Mouse (Mus musculus): ENCODE measurements around the gene Oscp1. TPM values are rescaled to one million over a fixed set of nuclear protein-coding genes. Genes with fewer than 3 reads are reported as not detected.
"Not testable (repeated sequence)": the region's sequence is repeated elsewhere in the genome, so short reads cannot be mapped to it uniquely, and the experiment has no call there.

Gene Oscp1
- polyA plus RNA-seq, 1 experiment from 2014 or later = 26.8 TPM

DNA sequence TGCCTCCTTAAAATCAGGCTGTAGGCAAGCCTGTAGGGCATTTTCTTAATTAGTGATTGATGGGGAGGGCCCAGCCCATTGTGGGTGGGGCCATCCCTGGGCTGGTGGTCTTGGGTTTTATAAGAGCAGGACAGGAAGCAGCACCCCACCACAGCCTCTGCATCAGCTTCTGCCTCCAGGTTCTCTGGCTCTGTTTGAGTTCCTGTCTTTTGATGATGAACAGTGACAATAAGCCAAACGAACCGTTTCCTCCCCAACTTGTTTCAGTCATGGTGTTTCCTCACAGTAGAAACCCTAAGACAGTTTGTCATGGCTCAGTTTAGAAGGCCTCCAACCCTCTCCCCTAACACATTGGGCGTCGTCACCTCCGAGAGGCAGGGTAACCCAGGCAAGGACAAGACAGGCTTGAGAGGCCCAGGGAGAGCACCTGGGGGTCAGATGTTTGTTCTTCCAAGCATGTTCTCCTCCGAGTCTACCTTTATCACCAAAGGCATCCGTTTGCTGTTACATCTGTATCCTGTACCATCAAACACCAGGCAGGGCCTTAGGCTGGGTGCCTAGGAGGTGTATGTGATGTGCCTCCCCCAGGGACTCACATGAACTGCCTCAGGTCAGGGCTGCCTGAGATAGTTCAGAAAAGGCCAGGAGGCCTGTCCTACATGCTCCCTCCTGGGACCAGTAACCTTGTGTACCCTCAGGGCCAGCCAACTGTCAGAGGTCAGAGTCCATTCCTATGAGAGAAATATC lies 31.9 kb downstream of the Oscp1 start:
- Histone ChIP-seq H3K36me3 (replicated peaks) (peaks cover 13% of the 10 kb centered on the region), H3K27ac (no peak overlapping the region), H3K4me2 (no peak overlapping the region), H3K9ac (no peak overlapping the region), H3K4me3 (replicated peaks) (no peak overlapping the region), H3K27me3 (no peaks in the 10 kb centered on the region), H3K4me1 (no peaks in the 10 kb centered on the region), H3K9me3 (no peaks in the 10 kb centered on the region)
- ATAC-seq (ENCODE audit: low FRiP score) = no peak
- 83% methylated on average over 7 of the region's 7 CpGs for WGBS

GRCm38 (mm10) chr4:126090848-126091124 lies 32.4 kb downstream of the Oscp1 start:
- 88% methylated on average over 4 of the region's 4 CpGs for WGBS
- Histone ChIP-seq H3K4me1 (no peaks in the 10 kb centered on the region), H3K9ac (no peak overlapping the region), H3K4me2 (no peak overlapping the region), H3K27me3 (no peaks in the 10 kb centered on the region), H3K36me3 (replicated peaks) (peaks cover 13% of the 10 kb centered on the region), H3K4me3 (replicated peaks) (no peak overlapping the region), H3K27ac (no peak overlapping the region), H3K9me3 (no peaks in the 10 kb centered on the region)
- no peak for ATAC-seq (ENCODE audit: low FRiP score)

DNA sequence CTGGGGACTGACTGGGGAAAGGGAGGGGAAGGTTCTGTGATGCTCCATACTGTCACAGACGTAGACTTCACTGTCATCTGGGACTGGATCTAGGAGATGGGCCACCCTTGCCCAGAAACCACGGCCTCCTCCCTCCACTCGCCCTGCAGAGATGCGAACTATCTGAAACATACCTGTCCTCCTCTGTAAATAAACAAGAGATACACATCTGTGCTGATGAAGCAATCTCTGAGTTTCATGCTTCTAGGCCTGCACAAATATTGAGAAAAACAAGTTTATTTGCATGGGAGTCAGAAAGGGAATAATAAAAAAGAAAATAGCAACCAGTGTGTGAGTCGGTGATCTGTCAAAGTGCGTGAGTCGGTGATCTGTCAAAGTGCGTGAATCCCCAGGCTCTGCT lies 33.5 kb downstream of the Oscp1 start:
- H3K27me3 ChIP-seq = no peaks in the 10 kb centered on the region
- peaks cover 13% of the 10 kb centered on the region for H3K36me3 ChIP-seq (replicated peaks)
- no peak overlapping the region for H3K4me2 ChIP-seq
- WGBS = 85% methylated on average over 8 of the region's 8 CpGs
- H3K27ac ChIP-seq = no peak overlapping the region
- H3K9me3 ChIP-seq = no peaks in the 10 kb centered on the region
- peaks cover 1% of the 10 kb centered on the region for H3K4me1 ChIP-seq
- no peak overlapping the region for H3K4me3 ChIP-seq (replicated peaks)
- H3K9ac ChIP-seq = no peak overlapping the region
- no peak for ATAC-seq (ENCODE audit: low FRiP score)

DNA sequence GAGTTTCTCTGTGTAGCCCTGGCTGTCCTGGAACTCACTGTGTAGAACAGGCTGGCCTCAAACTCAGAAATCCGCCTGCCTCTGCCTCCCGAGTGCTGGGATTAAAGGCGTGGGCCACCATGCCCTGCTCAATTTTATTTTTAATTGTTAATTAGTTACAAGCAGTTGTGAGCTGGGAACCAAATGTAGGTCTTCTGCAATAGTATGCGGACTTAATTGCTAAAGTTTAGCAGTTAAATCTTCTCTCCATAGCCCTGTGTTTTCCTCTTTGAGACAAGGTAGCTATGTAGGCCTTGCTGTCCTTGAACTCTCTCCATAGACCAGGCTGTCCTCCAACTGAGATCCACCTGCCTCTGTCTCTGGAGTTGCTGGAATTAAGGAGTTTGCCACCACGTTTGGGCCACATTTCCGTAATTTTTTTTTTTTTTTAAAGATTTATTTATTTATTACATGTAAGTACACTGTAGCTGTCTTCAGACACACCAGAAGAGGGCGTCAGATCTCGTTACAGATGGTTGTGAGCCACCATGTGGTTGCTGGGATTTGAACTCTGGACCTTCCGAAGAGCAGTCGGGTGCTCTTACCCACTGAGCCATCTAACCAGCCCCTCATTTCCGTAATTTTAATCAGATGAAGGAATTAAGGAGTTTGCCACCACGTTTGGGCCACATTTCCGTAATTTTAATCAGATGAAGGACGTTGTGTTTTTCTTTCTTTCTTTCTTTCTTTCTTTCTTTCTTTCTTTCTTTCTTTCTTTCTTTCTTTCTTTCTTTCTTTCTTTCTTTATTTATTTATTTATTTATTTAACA lies 37.5 kb downstream of the Oscp1 start:
- not testable (repeated sequence) for H3K4me3 ChIP-seq (replicated peaks); H3K27ac ChIP-seq; H3K27me3 ChIP-seq; H3K9ac ChIP-seq; H3K36me3 ChIP-seq (replicated peaks); H3K9me3 ChIP-seq; H3K4me2 ChIP-seq; ATAC-seq (ENCODE audit: low FRiP score)
- H3K4me1 ChIP-seq = peaks cover 13% of the 10 kb centered on the region
- WGBS = 58% methylated on average over 14 of the region's 14 CpGs

- Histone ChIP-seq H3K9ac (peak within 1 kb of the TSS; percentile 78), H3K4me2 (peak within 1 kb of the TSS; percentile 63), H3K27ac (peak within 1 kb of the TSS; percentile 72; the same call in 1 of the 2 replicates), H3K27me3 (no peaks in the 10 kb centered on the region), H3K4me1 (peaks cover 13% of the 10 kb centered on the region), H3K36me3 (replicated peaks) (peaks cover 3% of the 10 kb centered on the region; the same call in 1 of the 2 replicates), H3K9me3 (no peaks in the 10 kb centered on the region), H3K4me3 (replicated peaks) (peak within 1 kb of the TSS; percentile 51)
- ATAC-seq (ENCODE audit: low FRiP score) = peak; percentile 97
- 4% methylated on average over 37 of the region's 37 CpGs for WGBS
These were observed 38.2 kb downstream of the Oscp1 start, which contains the start of gene Lsm10 for GRCm38 (mm10) chr4:126096464-126097111. Lsm10 (plus strand) TSS chr4:126096623.

- no peak for ATAC-seq (ENCODE audit: low FRiP score)
- H3K27ac ChIP-seq = no peak overlapping the region
- H3K36me3 ChIP-seq (replicated peaks) = peaks cover 3% of the 10 kb centered on the region; the same call in 1 of the 2 replicates
- H3K4me2 ChIP-seq = no peak overlapping the region
- WGBS = 95% methylated on average over 20 of the region's 20 CpGs
- peaks cover 23% of the 10 kb centered on the region for H3K4me1 ChIP-seq
- H3K9me3 ChIP-seq = no peaks in the 10 kb centered on the region
- H3K9ac ChIP-seq = no peak overlapping the region
- 0 out of 2 replicates have a peak overlapping the region, but pooled peaks have one; percentile 51 for H3K4me3 ChIP-seq (replicated peaks)
- H3K27me3 ChIP-seq = no peaks in the 10 kb centered on the region
These were observed 39.4 kb downstream of the Oscp1 start for GRCm38 (mm10) chr4:126097711-126098253.

DNA sequence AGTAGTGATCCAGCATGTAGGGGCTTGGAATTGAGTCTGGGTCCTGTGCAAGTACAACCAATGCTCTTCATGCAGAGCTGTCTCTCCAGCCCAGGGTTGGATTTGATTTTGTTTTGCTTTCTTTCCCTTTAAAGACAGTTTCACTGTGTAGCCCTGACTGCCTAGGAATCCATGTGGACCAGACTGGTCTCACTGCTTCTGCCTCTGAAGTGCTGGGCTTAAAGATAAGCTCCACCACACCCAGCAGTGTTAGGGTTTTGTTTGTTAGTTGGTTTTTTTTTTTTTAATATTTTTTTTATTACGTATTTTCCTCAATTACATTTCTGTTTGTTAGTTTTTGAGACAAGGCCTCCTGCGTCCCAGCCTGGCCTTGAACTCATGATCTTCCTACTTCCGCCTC lies 41.0 kb downstream of the Oscp1 start:
- H3K27ac ChIP-seq = no peak overlapping the region
- H3K9ac ChIP-seq = no peak overlapping the region
- no peaks in the 10 kb centered on the region for H3K27me3 ChIP-seq
- peaks cover 29% of the 10 kb centered on the region for H3K4me1 ChIP-seq
- WGBS = 85% methylated on average over 3 of the region's 3 CpGs
- H3K36me3 ChIP-seq (replicated peaks) = peaks cover 3% of the 10 kb centered on the region; the same call in 1 of the 2 replicates
- no peaks in the 10 kb centered on the region for H3K9me3 ChIP-seq
- no peak overlapping the region for H3K4me2 ChIP-seq
- ATAC-seq (ENCODE audit: low FRiP score) = no peak
- no peak overlapping the region for H3K4me3 ChIP-seq (replicated peaks)

DNA sequence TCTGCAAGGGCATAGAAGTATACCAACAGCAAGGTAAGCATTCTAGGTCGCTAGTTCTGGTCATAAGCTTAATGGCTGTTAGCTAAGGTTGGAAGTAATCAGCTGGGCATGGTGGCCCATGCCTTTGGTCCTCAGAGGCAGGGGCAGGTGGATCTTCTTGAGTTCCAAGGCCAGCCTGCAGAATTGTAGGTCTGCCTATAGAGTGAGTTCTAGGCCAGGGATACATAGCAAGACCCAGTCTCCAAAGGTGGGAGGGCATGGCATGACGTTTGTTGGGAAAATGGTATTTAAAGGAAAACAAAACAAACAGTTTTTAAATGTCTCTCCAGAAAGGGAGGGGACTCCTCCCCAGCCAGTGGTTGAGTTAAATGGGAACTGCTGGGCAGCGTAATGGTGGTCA lies 42.4 kb downstream of the Oscp1 start:
- Histone ChIP-seq H3K4me2 (no peak overlapping the region), H3K9me3 (no peaks in the 10 kb centered on the region), H3K27me3 (no peaks in the 10 kb centered on the region), H3K4me3 (replicated peaks) (no peak overlapping the region), H3K9ac (no peak overlapping the region), H3K4me1 (peaks cover 42% of the 10 kb centered on the region), H3K36me3 (replicated peaks) (peaks cover 3% of the 10 kb centered on the region; the same call in 1 of the 2 replicates), H3K27ac (no peak overlapping the region)
- WGBS = 93% methylated on average over 3 of the region's 3 CpGs
- no peak for ATAC-seq (ENCODE audit: low FRiP score)

GRCm38 (mm10) chr4:126102061-126102841 lies 43.9 kb downstream of the Oscp1 start:
- H3K27me3 ChIP-seq = no peaks in the 10 kb centered on the region
- H3K9me3 ChIP-seq = no peaks in the 10 kb centered on the region
- H3K36me3 ChIP-seq (replicated peaks) = peaks cover 3% of the 10 kb centered on the region; the same call in 1 of the 2 replicates
- H3K27ac ChIP-seq = peak overlapping the region; percentile 82
- H3K4me3 ChIP-seq (replicated peaks) = no peak overlapping the region
- WGBS = 45% methylated on average over 7 of the region's 7 CpGs
- 0 out of 2 replicates have a peak, but pooled peaks have one; percentile 14 for ATAC-seq (ENCODE audit: low FRiP score)
- H3K4me2 ChIP-seq = peak overlapping the region; percentile 91
- peak overlapping the region; percentile 59; the same call in 1 of the 2 replicates for H3K9ac ChIP-seq
- H3K4me1 ChIP-seq = peaks cover 43% of the 10 kb centered on the region

- under 1% methylated on average over 15 of the region's 15 CpGs for WGBS
- Histone ChIP-seq H3K9me3 (no peaks in the 10 kb centered on the region), H3K4me3 (replicated peaks) (peak overlapping the region; percentile 77), H3K4me2 (peak overlapping the region; percentile 91), H3K4me1 (peaks cover 46% of the 10 kb centered on the region), H3K9ac (peak overlapping the region; percentile 59), H3K27ac (peak overlapping the region; percentile 82), H3K27me3 (no peaks in the 10 kb centered on the region), H3K36me3 (replicated peaks) (peaks cover 3% of the 10 kb centered on the region; the same call in 1 of the 2 replicates)
- peak; percentile 45; the same call in 1 of the 2 replicates for ATAC-seq (ENCODE audit: low FRiP score)
These were observed 44.8 kb downstream of the Oscp1 start for GRCm38 (mm10) chr4:126103057-126103581.

DNA sequence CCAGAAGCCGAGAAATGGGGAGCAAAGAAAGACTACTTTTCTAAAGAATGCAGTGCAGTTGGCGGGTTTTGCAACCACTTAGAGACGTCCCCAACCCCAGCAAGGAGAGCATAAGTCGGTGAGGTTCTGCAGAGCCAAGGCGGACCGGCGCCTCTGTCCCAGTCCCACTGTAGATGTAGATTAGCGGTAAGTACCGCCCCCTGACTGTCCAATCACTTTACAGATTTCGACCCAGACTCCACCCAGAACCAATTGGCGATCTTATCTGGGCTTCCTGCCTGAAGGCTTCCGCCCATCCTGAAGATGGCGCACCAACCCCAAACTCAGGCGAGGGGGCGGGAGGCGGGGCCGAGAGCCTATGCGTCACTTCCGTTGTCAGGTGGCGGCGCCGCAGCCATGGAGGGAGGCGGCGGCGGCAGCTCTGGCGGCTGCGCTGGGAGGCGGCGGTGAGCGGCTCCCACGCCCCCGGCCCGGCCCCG lies 45.3 kb downstream of the Oscp1 start, which contains the start of gene Stk40:
Stk40 (plus strand) TSS at position 368 of the 479 bp plus-strand sequence.
- Histone ChIP-seq H3K4me3 (replicated peaks) (peak within 1 kb of the TSS; percentile 77), H3K4me1 (peaks cover 51% of the 10 kb centered on the region), H3K27me3 (no peaks in the 10 kb centered on the region), H3K36me3 (replicated peaks) (peaks cover 3% of the 10 kb centered on the region; the same call in 1 of the 2 replicates), H3K4me2 (peak within 1 kb of the TSS; percentile 91), H3K9me3 (no peaks in the 10 kb centered on the region), H3K27ac (peak within 1 kb of the TSS; percentile 82), H3K9ac (peak within 1 kb of the TSS; percentile 79)
- ATAC-seq (ENCODE audit: low FRiP score) = peak; percentile 98
- under 1% methylated on average over 31 of the region's 34 CpGs for WGBS

All from forebrain, embryonic 12.5 days (tissue).